Mouse (Mus musculus) kidney, adult 8-10 months (tissue): ENCODE data around the gene Dyrk3.

ENCODE experiments used
- DNase-seq, 2 experiments: peaks; one replicate each; pipeline ENCODE4 v3.0.0; 2022

The Dyrk3 gene

DNA sequence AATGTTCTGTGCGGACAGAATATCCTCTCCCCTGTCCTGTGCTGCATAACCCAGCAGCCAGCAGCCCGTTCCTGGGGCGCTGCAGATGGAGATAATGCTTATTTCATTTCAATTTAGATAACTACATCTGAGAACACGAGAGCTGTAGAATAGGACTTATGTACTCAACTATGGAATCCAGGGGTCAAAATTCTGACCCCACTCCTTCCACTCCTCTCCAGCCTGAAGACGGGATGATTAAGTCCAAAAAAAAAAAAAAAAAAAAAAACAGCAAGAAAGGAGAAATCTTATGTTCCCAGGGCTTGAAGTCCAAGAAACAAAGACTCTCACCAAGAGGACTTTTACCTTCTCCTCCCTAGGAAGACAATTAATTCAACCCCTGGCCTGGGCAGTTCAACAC lies 55.0 kb downstream of the Dyrk3 start:
- no peak for DNase-seq

DNA sequence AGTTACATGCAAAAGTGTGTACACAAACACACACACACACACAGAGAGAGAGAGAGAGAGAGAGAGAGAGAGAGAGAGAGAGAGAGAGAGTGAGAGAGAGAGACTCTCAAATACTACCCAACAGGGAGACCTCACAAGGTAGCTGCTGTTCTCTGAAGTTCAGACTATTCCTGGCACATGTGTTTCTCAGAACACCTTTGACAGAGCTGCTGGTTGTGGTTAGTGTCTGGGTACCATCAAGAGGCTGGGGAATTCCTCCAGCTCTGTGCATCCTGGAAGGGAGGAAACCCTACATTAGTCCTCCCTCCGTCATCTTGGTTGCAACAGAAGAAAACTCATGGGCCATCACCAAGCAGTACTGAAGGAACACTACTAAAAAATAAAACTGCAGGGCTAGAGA lies 57.5 kb downstream of the Dyrk3 start:
- DNase-seq, result no peak

DNA sequence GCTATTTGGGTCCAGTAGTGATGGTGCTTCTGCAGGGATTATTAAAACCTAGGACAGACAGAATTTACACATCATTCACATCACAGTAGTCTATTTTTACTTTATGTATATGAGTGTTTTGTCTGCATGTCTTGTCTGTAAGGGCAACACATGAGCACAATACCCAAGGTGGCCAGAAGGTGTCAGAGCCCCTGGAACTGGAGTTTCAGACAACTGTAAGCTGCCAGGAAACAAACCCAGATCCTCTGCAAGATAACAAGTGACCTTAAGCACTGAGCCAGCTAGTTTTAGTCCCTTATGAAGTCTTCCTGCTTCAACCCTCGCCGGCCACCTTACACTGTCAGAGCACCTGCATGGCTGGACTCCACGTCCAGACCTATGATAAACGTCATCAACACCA lies 58.4 kb downstream of the Dyrk3 start:
- DNase-seq, result no peak

DNA sequence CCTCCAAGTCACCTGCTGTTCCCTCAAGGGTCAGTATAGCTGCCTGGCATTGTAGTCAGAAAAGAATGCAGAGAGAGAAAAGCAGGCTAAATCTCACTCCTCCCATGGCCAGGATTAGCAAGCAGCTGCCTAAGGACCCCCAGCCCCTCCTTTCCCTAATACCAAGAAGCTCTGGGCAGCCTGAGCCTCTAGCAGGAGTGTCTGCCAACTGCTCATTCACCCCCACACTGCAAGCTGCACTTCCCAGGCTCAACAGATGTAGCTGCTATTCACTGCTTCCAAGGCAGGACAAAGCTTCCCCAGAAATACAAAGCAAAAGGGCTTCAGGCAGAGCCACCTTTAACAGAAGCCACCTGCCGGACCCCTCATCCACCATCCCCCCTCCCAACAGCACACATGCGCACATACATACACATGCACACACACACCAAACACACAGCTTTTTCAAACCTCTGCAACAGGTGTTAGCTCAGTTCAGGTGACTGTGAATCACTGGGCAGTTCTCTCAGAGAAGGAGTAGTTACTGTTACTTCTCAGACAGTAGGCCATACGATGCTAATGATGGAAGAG lies 59.3 kb downstream of the Dyrk3 start:
- no peak for DNase-seq
